Mouse (Mus musculus): ENCODE results near the gene Mindy4. TPM values are rescaled to one million over a fixed set of nuclear protein-coding genes. Genes with fewer than 3 reads are reported as not detected.

The Mindy4 gene
- total RNA-seq, 2 experiments from 2014 or later, result 10.4 to 10.5 TPM

DNA sequence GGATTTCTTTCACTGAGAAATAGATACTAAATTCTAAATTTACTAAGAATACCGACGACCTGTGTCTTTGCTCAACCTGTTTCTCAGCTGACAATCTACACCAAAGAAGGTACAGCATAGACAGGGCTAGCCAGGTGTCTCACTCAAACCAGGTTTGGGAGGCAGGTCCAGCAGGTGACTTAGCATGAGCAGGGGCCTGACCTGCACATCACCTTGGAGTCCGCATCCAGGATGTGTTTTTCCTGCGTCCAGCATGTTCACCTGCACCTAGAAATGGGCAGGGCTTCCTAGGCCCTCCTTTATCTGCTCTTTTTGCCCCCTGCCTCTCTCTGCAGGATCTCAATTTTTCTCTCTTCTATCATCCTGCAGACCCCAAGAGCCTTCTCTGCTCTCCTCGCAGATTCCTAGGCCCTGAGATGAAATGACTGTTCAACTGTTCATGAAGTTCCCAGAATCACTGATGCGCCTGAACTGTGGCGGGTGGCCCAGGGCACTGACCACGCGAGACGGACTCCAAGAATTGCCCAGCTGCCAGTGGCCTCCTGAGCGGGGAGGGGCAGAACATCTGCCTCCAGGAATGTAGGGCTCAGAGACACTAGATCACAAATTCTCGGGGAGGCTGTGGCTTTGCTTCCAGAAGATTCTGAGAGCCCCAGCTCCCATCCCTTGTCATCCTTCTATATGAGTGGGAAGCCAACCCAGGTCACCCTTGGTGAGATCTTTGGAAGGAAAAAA lies 150.7 kb downstream of the Mindy4 start:
- no peak for DNase-seq (ENCODE audit: low spot score in 2 of 2)
- intact Hi-C loops (cut with DNase I), result no loop called here

- DNase-seq (ENCODE audit: low spot score in 2 of 2), result no peak
- intact Hi-C loops (cut with DNase I), result no loop called here
Observed at GRCm38 (mm10) chr6:55354456-55355117, 151.4 kb downstream of the Mindy4 start.

DNA sequence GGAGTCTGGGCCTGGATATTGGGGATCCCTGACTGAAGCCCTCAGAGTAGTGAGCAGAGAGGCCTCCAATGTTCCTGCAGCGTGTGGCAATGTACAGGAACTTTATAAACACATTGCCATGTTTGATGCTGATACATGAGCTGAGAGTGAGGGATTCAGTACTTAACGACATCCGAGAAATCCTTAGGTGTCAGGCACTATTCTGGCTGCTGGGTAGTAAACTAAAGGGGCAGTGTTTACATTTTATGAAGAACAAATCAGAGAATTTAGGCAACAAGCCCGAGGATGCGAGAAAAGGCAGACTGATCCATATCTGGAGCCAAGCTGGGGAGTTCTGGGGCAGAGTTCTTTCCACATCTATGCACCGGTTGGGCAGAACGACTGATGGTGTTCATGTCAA lies 152.4 kb downstream of the Mindy4 start:
- intact Hi-C loops (cut with DNase I), result no loop called here
- DNase-seq (ENCODE audit: low spot score in 2 of 2), result no peak

- intact Hi-C loops (cut with DNase I), result no loop called here
- no peak for DNase-seq (ENCODE audit: low spot score in 2 of 2)
Observed at GRCm38 (mm10) chr6:55356017-55356703, 153.0 kb downstream of the Mindy4 start.

- DNase-seq (ENCODE audit: low spot score in 2 of 2), result no peak
- intact Hi-C loops (cut with DNase I), result no loop called here
Observed at GRCm38 (mm10) chr6:55356976-55357635, 153.9 kb downstream of the Mindy4 start.

GRCm38 (mm10) chr6:55357636-55358031 lies 154.5 kb downstream of the Mindy4 start:
- intact Hi-C loops (cut with DNase I), result no loop called here
- DNase-seq (ENCODE audit: low spot score in 2 of 2), result no peak

- DNase-seq (ENCODE audit: low spot score in 2 of 2), result no peak
- intact Hi-C loops (cut with DNase I), result no loop called here
Observed at GRCm38 (mm10) chr6:55358731-55359143, 155.6 kb downstream of the Mindy4 start.

GRCm38 (mm10) chr6:55362663-55363062 lies 159.5 kb downstream of the Mindy4 start:
- DNase-seq (ENCODE audit: low spot score in 2 of 2), result no peak
- intact Hi-C loops (cut with DNase I), result no loop called here

DNA sequence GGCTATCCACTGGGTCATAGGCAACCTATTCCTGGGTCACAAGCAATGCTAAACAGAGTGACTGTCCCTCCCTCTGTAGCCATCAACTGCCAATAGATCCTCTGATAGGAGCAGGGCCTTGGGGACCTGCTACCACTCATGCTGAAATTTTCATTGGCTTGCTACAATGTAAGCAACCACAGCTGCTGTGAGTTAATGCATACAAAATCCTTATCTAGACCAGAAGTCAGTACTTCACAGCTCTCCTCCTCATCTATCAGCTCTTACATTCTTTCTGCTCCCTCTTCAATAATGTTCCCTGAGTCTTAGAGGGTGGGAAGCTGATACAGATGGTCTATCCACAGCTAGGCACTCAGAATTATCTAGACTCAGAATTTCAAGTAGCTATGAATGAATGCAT lies 163.9 kb downstream of the Mindy4 start:
- intact Hi-C loops (cut with DNase I), result no loop called here
- no peak for DNase-seq (ENCODE audit: low spot score in 2 of 2)

Small RNAs within 50 kb of the gene (microRNA-seq; reads per million reads assigned to microRNA genes)
- not detected for gene Gm25458

Other genes with a start within 250 kb of the Mindy4 start
- 1 to 10 TPM; 4.3 to 4.7 TPM for gene Nod1, start 230.8 kb upstream of the Mindy4 start, total RNA-seq (2021)
- gene Ggct, start 210.4 kb upstream of the Mindy4 start, total RNA-seq (2021), result 10 to 100 TPM; 24.0 to 25.0 TPM
- gene Gars, start 165.4 kb upstream of the Mindy4 start, total RNA-seq (2021), result 100 to 1,000 TPM; 126 to 146 TPM
- gene Crhr2, start 70.4 kb upstream of the Mindy4 start, total RNA-seq (2021), result 1 to 10 TPM; 2.1 to 2.6 TPM
- 1 to 10 TPM; 1.1 to 2.4 TPM for gene Inmt, start 28.3 kb upstream of the Mindy4 start, total RNA-seq (2021)
- under 1 TPM; 0.39 to 0.63 TPM for gene Aqp1, start 133.0 kb downstream of the Mindy4 start, total RNA-seq (2021)
- not detected for gene Ghrhr, start 172.9 kb downstream of the Mindy4 start, total RNA-seq (2021)
- 100 to 1,000 TPM; 110 to 124 TPM for gene Adcyap1r1, start 248.6 kb downstream of the Mindy4 start, total RNA-seq (2021)

Data from left cerebral cortex, postnatal 36 days (tissue).